Mouse (Mus musculus) heart, embryonic 12.5 days (tissue): ENCODE measurements around the gene Nkpd1. TPM values are rescaled to one million over a fixed set of nuclear protein-coding genes. Genes with fewer than 3 reads are reported as not detected.

Experiments used
- ATAC-seq: fragments of 200-750 bp; cut with Nextera tagmentation; 2 replicates; pipeline ENCODE4 v1.8.0; 2017; ENCODE audit warnings: moderate TSS enrichment, moderate library complexity; ENCODE audit not compliant: insufficient number of reproducible peaks, low FRiP score
- H3K27ac ChIP-seq: fragments of 300-500 bp; sonication (generic); 2 replicates; pipeline ENCODE4 v1.5.1; 2016; ENCODE audit warnings: mild to moderate bottlenecking, moderate library complexity; ENCODE audit not compliant: poor library complexity, severe bottlenecking
- H3K27me3 ChIP-seq: fragments of 300-500 bp; sonication (generic); replicated peaks from 2 replicates; pipeline ENCODE4 v1.6.1; 2016; ENCODE audit warnings: mild to moderate bottlenecking, moderate library complexity
- H3K36me3 ChIP-seq: fragments of 300-500 bp; sonication (generic); 2 replicates; pipeline ENCODE4 v1.6.1; 2016; ENCODE audit warnings: mild to moderate bottlenecking, moderate library complexity
- H3K4me1 ChIP-seq: fragments of 300-500 bp; sonication (generic); replicated peaks from 2 replicates; pipeline ENCODE4 v1.6.1; 2016; ENCODE audit warnings: mild to moderate bottlenecking
- H3K4me2 ChIP-seq: fragments of 300-500 bp; sonication (generic); 2 replicates; pipeline ENCODE4 v1.6.1; 2016; ENCODE audit warnings: mild to moderate bottlenecking, moderate library complexity
- H3K4me3 ChIP-seq: fragments of 300-500 bp; sonication (generic); 2 replicates; pipeline ENCODE4 v1.5.1; 2016; ENCODE audit warnings: mild to moderate bottlenecking
- H3K9ac ChIP-seq: fragments of 300-500 bp; sonication (generic); 2 replicates; pipeline ENCODE4 v1.6.1; 2016; ENCODE audit warnings: mild to moderate bottlenecking, moderate library complexity
- H3K9me3 ChIP-seq: fragments of 300-500 bp; sonication (generic); replicated peaks from 2 replicates; pipeline ENCODE4 v1.6.1; 2016; ENCODE audit warnings: mild to moderate bottlenecking, moderate library complexity
- WGBS: fragments of 180-500 bp; shearing (Covaris S2); methylation state at CpG from one replicate; pipeline ENCODE4 v1.1.7; 2016; 5-methylcytosine and 5-hydroxymethylcytosine counted together
- polyA plus RNA-seq: library from polyadenylated mRNA; unstranded; fragments of >200 nt; fragmentation: Nextera tagmentation; extraction: Ambion mirVana; gene quantifications from 2 replicates; pipeline ENCODE4 v1.2.1, GENCODE M21; 2016

Gene Nkpd1
- 0.08 TPM in 1 of 2 replicates, not detected in the other for polyA plus RNA-seq

DNA sequence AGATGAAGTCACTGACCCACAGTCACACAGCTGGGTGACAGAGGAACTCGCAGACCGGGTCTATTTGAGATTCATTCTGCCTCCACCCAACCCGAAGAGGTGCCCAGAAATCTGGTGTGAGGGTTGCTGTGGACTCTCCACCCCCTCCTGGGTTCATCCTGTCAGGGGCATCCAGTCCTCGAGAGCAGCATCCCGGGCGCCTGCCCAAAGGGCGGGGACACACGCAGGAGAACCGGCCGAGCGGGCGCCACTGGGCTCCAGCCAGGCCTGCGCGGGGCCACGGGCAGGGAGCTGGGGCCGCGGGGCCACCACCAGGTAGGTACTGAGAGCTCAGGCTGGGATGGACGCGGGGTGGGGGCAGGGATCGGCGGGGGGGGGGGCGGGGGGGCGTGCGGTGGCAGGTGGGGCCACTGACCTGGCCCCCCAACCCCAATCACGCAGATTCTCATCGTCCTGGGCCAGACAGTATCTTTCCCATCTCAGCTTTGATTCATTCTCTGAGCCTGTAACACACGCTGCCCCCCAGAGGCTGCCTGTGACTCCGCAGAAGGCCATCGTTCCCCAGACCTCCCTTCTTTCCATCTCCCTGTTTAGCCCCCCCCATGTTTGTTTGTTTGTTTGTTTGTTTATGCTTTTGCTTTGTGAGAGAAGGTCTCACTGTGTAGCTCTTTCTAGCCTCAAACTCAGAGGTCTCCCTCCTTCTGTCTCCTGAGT, at the start of gene Nkpd1:
TSS of gene Nkpd1 (plus strand) at position 187 of the 714 bp plus-strand sequence.
- no peak for ATAC-seq
- H3K4me2 ChIP-seq, result peak within 1 kb of the TSS; percentile 58
- H3K9ac ChIP-seq, result peak within 1 kb of the TSS; percentile 23; the same call in 1 of the 2 replicates
- no peaks in the 10 kb centered on the region for H3K9me3 ChIP-seq
- no peaks in the 10 kb centered on the region for H3K36me3 ChIP-seq
- peaks cover 17% of the 10 kb centered on the region for H3K4me1 ChIP-seq
- H3K27ac ChIP-seq, result no peak within 1 kb of the TSS
- WGBS, result 3% methylated on average over 29 of the region's 29 CpGs
- peak within 1 kb of the TSS; percentile 10; the same call in 1 of the 2 replicates for H3K4me3 ChIP-seq
- peaks cover 84% of the 10 kb centered on the region for H3K27me3 ChIP-seq

GRCm38 (mm10) chr7:19468279-19468678, 49.4 kb upstream of the Nkpd1 start:
- WGBS, result 69% methylated on average over 12 of the region's 12 CpGs
- H3K9ac ChIP-seq, result no peak overlapping the region
- H3K4me2 ChIP-seq, result no peak overlapping the region
- H3K4me1 ChIP-seq, result peaks cover 39% of the 10 kb centered on the region
- H3K9me3 ChIP-seq, result no peaks in the 10 kb centered on the region; the same call in 1 of the 2 replicates
- peaks cover 62% of the 10 kb centered on the region for H3K27me3 ChIP-seq
- ATAC-seq, result no peak
- no peak overlapping the region for H3K4me3 ChIP-seq
- H3K27ac ChIP-seq, result no peak overlapping the region
- H3K36me3 ChIP-seq, result no peaks in the 10 kb centered on the region

GRCm38 (mm10) chr7:19469404-19469803, 48.2 kb upstream of the Nkpd1 start:
- H3K4me2 ChIP-seq, result no peak overlapping the region
- H3K4me3 ChIP-seq, result no peak overlapping the region
- no peaks in the 10 kb centered on the region; the same call in 1 of the 2 replicates for H3K9me3 ChIP-seq
- H3K36me3 ChIP-seq, result no peaks in the 10 kb centered on the region
- ATAC-seq, result no peak
- no peak overlapping the region for H3K9ac ChIP-seq
- H3K27ac ChIP-seq, result no peak overlapping the region
- H3K4me1 ChIP-seq, result peaks cover 40% of the 10 kb centered on the region
- 29% methylated on average over 23 of the region's 23 CpGs for WGBS
- H3K27me3 ChIP-seq, result peaks cover 73% of the 10 kb centered on the region

DNA sequence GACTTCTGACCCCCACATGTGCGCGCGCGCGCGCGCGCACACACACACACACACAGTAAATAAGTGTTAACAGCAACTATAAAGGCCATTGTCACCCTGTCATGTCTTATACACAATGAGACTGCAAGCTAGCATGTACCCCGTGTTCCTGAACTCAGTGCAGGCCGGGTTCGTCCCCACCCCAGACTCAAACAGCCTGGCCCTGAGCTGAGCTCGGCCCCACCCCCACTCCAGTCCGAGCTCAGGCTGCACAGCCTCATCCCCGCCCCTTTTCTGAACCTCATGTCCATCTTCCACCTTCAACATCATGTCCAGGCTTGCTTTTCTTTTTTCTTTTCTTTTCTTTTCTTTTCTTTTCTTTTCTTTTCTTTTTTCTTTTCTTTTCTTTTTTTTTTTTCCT, 47.3 kb upstream of the Nkpd1 start:
- Histone ChIP-seq H3K4me3 (no peak overlapping the region), H3K36me3 (no peaks in the 10 kb centered on the region), H3K27ac (no peak overlapping the region), H3K9me3 (no peaks in the 10 kb centered on the region; the same call in 1 of the 2 replicates), H3K27me3 (peaks cover 77% of the 10 kb centered on the region), H3K4me2 (no peak overlapping the region), H3K9ac (no peak overlapping the region), H3K4me1 (peaks cover 32% of the 10 kb centered on the region)
- ATAC-seq, result no peak
- 18% methylated on average over 14 of the region's 14 CpGs for WGBS

- Histone ChIP-seq H3K36me3 (no peaks in the 10 kb centered on the region), H3K4me1 (peaks cover 18% of the 10 kb centered on the region), H3K4me2 (no peak overlapping the region), H3K4me3 (no peak overlapping the region), H3K9me3 (no peaks in the 10 kb centered on the region; the same call in 1 of the 2 replicates), H3K9ac (no peak overlapping the region), H3K27me3 (peaks cover 76% of the 10 kb centered on the region), H3K27ac (no peak overlapping the region)
- ATAC-seq, result 0 out of 2 replicates have a peak, but pooled peaks have one; percentile 7
- 24% methylated on average over 4 of the region's 4 CpGs for WGBS
Measured at GRCm38 (mm10) chr7:19472403-19472802, 45.2 kb upstream of the Nkpd1 start.

- 4% methylated on average over 71 of the region's 89 CpGs for WGBS
- Histone ChIP-seq H3K9me3 (no peaks in the 10 kb centered on the region; the same call in 1 of the 2 replicates), H3K27ac (no peak overlapping the region), H3K4me3 (peak overlapping the region; percentile 64), H3K27me3 (peaks cover 78% of the 10 kb centered on the region), H3K36me3 (no peaks in the 10 kb centered on the region), H3K4me1 (peaks cover 25% of the 10 kb centered on the region), H3K9ac (peak overlapping the region; percentile 74), H3K4me2 (peak overlapping the region; percentile 85)
- ATAC-seq, result peak; percentile 69
Measured at GRCm38 (mm10) chr7:19473875-19474443, 43.7 kb upstream of the Nkpd1 start.

GRCm38 (mm10) chr7:19477084-19477483, 40.6 kb upstream of the Nkpd1 start:
- H3K4me2 ChIP-seq, result no peak overlapping the region
- H3K9ac ChIP-seq, result no peak overlapping the region
- H3K9me3 ChIP-seq, result no peaks in the 10 kb centered on the region
- H3K36me3 ChIP-seq, result peaks cover 4% of the 10 kb centered on the region; the same call in 1 of the 2 replicates
- WGBS, result 49% methylated on average over 2 of the region's 2 CpGs
- H3K27ac ChIP-seq, result no peak overlapping the region
- peaks cover 22% of the 10 kb centered on the region for H3K4me1 ChIP-seq
- ATAC-seq, result no peak
- H3K4me3 ChIP-seq, result no peak overlapping the region
- peaks cover 50% of the 10 kb centered on the region for H3K27me3 ChIP-seq

DNA sequence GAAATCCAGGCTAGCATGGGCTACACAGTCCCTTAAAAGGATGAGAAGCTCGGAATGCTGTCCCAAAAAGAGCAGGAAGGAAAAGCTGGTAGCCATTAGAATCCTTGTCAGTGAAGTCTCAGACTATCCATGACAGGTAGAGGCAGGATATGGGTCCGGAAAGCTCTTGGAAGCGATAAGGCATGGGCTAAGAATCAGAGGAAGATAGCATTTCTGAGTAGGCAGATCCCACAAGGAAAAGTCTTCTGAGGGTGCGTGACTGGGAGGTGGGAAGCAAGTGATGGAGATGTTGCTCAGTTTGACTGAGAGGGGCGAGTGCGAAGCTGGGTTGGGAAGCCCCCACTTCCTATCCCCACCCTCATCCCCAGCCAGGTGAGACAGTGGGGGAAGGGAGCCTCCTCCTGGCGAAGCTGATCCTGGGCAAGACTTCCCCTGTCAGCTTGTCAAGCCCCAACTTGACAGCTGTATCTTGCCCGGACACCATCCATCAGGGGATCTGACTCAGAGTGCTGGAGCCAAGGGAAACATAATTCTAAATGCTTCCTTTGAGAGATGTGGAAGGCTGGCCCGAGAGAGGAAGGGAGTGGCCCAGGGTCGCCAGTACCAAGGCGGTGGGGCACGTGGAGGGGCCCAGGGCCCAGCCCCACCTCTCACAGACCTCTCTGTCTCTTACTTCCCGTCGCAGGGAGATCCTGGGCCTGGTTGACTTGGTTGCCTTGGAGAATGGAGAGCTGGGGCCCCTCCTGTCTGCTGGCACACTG, 39.8 kb upstream of the Nkpd1 start:
- peaks cover 43% of the 10 kb centered on the region for H3K27me3 ChIP-seq
- H3K9me3 ChIP-seq, result no peaks in the 10 kb centered on the region
- peak overlapping the region; percentile 34; the same call in 1 of the 2 replicates for H3K9ac ChIP-seq
- 18% methylated on average over 14 of the region's 14 CpGs for WGBS
- no peak overlapping the region for H3K4me2 ChIP-seq
- H3K4me3 ChIP-seq, result no peak overlapping the region
- no peak overlapping the region for H3K27ac ChIP-seq
- H3K36me3 ChIP-seq, result peaks cover 4% of the 10 kb centered on the region; the same call in 1 of the 2 replicates
- peaks cover 15% of the 10 kb centered on the region for H3K4me1 ChIP-seq
- 0 out of 2 replicates have a peak, but pooled peaks have one; percentile 22 for ATAC-seq

DNA sequence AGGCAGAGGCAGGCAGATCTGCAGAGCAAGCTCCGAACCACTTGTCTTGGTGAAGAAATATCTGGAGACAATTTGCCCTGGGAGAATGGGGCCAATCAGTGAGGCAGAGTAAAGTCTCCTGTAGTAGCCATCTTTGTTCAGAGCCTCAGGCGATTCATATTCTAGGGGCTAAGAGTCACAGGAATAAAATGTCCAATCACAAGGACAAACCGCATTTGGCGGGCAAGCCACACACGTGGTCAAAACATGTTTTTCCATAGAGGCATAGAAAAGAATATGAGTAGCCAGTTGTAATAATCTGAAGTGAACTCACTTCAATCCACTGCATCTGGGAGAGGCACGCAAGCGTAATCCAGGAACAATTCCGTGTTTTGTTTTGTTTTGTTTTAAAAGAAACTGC, 34.4 kb upstream of the Nkpd1 start:
- Histone ChIP-seq H3K9ac (no peak overlapping the region), H3K4me3 (no peak overlapping the region)

DNA sequence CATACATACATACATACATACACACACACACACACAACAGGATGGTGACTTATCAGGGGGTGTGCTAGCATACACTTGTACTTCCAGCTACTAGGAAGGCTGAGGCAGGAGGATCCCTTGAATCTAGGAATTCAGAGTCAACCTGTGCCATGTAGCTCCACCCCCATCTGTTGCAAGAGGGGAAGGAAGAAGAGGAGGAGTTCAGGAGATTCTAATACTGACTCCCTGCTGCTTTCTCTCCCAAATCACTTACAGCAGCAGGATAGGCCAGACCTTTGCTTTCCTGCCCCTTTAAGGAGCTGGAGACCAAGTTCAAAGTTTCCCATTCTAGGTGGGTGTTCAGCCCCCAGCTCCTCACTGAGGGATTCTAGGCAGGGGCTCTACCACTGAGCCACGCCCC, 32.1 kb upstream of the Nkpd1 start:
- Histone ChIP-seq H3K27me3 (peaks cover 37% of the 10 kb centered on the region), H3K4me2 (no peak overlapping the region), H3K9ac (no peak overlapping the region), H3K4me1 (peaks cover 5% of the 10 kb centered on the region), H3K27ac (no peak overlapping the region), H3K36me3 (peaks cover 4% of the 10 kb centered on the region; the same call in 1 of the 2 replicates), H3K4me3 (no peak overlapping the region), H3K9me3 (no peaks in the 10 kb centered on the region)
- no peak for ATAC-seq
- WGBS, result 88% methylated on average over 1 of the region's 1 CpGs

More for the DNA sequence above, 34.4 kb upstream of the Nkpd1 start:
- Histone ChIP-seq H3K27me3 (peaks cover 16% of the 10 kb centered on the region), H3K36me3 (peaks cover 4% of the 10 kb centered on the region; the same call in 1 of the 2 replicates), H3K27ac (no peak overlapping the region), H3K9me3 (no peaks in the 10 kb centered on the region), H3K4me1 (peaks cover under 1% of the 10 kb centered on the region; the same call in 1 of the 2 replicates), H3K4me2 (no peak overlapping the region)
- 83% methylated on average over 8 of the region's 8 CpGs for WGBS
- no peak for ATAC-seq

GRCm38 (mm10) chr7:19486549-19486948, 31.1 kb upstream of the Nkpd1 start:
- no peaks in the 10 kb centered on the region for H3K9me3 ChIP-seq
- H3K27ac ChIP-seq, result no peak overlapping the region
- H3K4me2 ChIP-seq, result no peak overlapping the region
- H3K4me3 ChIP-seq, result no peak overlapping the region
- peaks cover 47% of the 10 kb centered on the region for H3K27me3 ChIP-seq
- peaks cover 4% of the 10 kb centered on the region; the same call in 1 of the 2 replicates for H3K36me3 ChIP-seq
- no peak overlapping the region for H3K9ac ChIP-seq
- H3K4me1 ChIP-seq, result peaks cover 7% of the 10 kb centered on the region
- 59% methylated on average over 7 of the region's 7 CpGs for WGBS
- ATAC-seq, result no peak
